In genomic region chr8:47533344-47534125, GRCm38 (mm10) we compare ENCODE assay signal across 8 mouse cellular contexts. TPM values are rescaled to one million over a fixed set of nuclear protein-coding genes. Genes with fewer than 3 reads are reported as not detected.
DNase-seq lines count a peak whose midpoint lies in the region; ATAC-seq lines count a peak whose summit lies in the region.

Trappc11 (minus strand) TSS chr8:47533470.
Rwdd4a (plus strand) TSS chr8:47533664.

- DNase-seq in NIH3T3 (ENCODE audit: low read depth): peak; percentile 97
- peak; percentile 98 for DNase-seq in cerebellum, postnatal 10 days
- DNase-seq in frontal cortex, postnatal 10 days (ENCODE audit: low spot score in 2 of 2): peak; percentile 94 to 97
- DNase-seq in layer of hippocampus, postnatal 14 days (ENCODE audit: low spot score in 2 of 2): peak; percentile 95 to 99
- DNase-seq in lung, postnatal 14 days: peak; percentile 96
- peak; percentile 94 for DNase-seq in retina, adult 2 months (ENCODE audit: low read depth, low spot score)
- peak; percentile 93 for DNase-seq in thymus, postnatal 36 days

- H3K36me3 ChIP-seq in hindbrain, embryonic 12.5 days: peaks cover 19% of the 10 kb centered on the region

- peak within 1 kb of the TSS; percentile 77 for H3K4me2 ChIP-seq in hindbrain, embryonic 12.5 days (replicated peaks)

- peak within 1 kb of the TSS; percentile 85 for H3K27ac ChIP-seq in hindbrain, embryonic 12.5 days

- no peaks in the 10 kb centered on the region for H3K9me3 ChIP-seq in hindbrain, embryonic 12.5 days (replicated peaks)

- peak; percentile 100 for ATAC-seq in hindbrain, embryonic 12.5 days (ENCODE audit: low FRiP score)

- H3K4me1 ChIP-seq in hindbrain, embryonic 12.5 days: peaks cover 30% of the 10 kb centered on the region

- H3K9ac ChIP-seq in hindbrain, embryonic 12.5 days: peak within 1 kb of the TSS; percentile 89

- H3K27me3 ChIP-seq in hindbrain, embryonic 12.5 days: no peaks in the 10 kb centered on the region

- H3K4me3 ChIP-seq in hindbrain, embryonic 12.5 days: peak within 1 kb of the TSS; percentile 89

- under 1% methylated on average over 65 of the region's 65 CpGs for WGBS in hindbrain, embryonic 12.5 days

RNA-seq across cellular contexts. Expression of gene Trappc11, which starts in this region (rescaled TPM):
- polyA plus RNA-seq in hindbrain, embryonic 12.5 days (2016; fragmentation: Nextera tagmentation; extraction: Ambion mirVana): 47.5 and 50.1 TPM in 2 replicates
- 10 to 100 TPM; 49.7 to 50.5 TPM for total RNA-seq in layer of hippocampus, postnatal 14 days (2021)

RNA-seq across cellular contexts. Expression of gene Rwdd4a, which starts in this region (rescaled TPM):
- 43.3 and 45.6 TPM in 2 replicates for polyA plus RNA-seq in hindbrain, embryonic 12.5 days (2016; fragmentation: Nextera tagmentation; extraction: Ambion mirVana)
- total RNA-seq in layer of hippocampus, postnatal 14 days (2021): 10 to 100 TPM; 28.8 to 31.3 TPM

Comparison
In these comparisons a context has a peak if more than half of its experiments do, and no peak if none do; other contexts are left out.
1. Peak in every context shown above with its lines: DNase-seq, ATAC-seq, H3K4me3 ChIP-seq and H3K27ac ChIP-seq.